Comparison of ENCODE assay signal across 12 mouse cellular contexts in genomic region chr5:111247571-111248265, GRCm38 (mm10).
DNase-seq lines count a peak whose midpoint lies in the region; ATAC-seq and TF ChIP-seq lines count a peak whose summit lies in the region.
"Had no signal": no experiment of that assay in that cellular context is flagged by ENCODE, and none has a peak within 500 bp of the region (broad histone marks: within the 10 kb centered on the region; RNA-seq: fewer than 3 reads in every experiment).

No protein-coding gene starts in this region.

- H3K36me3 ChIP-seq in heart, embryonic 10.5 days: no peaks in the 10 kb centered on the region
- no peaks in the 10 kb centered on the region for H3K36me3 ChIP-seq in heart, embryonic 15.5 days
- H3K36me3 ChIP-seq: hindbrain, embryonic 15.5 days had no signal

- no peak overlapping the region for H3K4me3 ChIP-seq in heart, embryonic 10.5 days
- H3K4me3 ChIP-seq in heart, embryonic 15.5 days: no peak overlapping the region
- H3K4me3 ChIP-seq in cerebellum, adult 2 months (replicated peaks; ENCODE audit: insufficient read depth, low read depth, low read length): no peak overlapping the region
- H3K4me3 ChIP-seq: hindbrain, embryonic 15.5 days had no signal

- peaks cover 9% of the 10 kb centered on the region; the same call in 1 of the 2 replicates for H3K27me3 ChIP-seq in heart, embryonic 10.5 days (ENCODE audit: insufficient read depth, poor library complexity, severe bottlenecking)
- no peaks in the 10 kb centered on the region for H3K27me3 ChIP-seq in heart, embryonic 15.5 days
- no peaks in the 10 kb centered on the region for H3K27me3 ChIP-seq in cerebellum, adult 2 months (ENCODE audit: control insufficient read depth, insufficient read depth, low read length)
- H3K27me3 ChIP-seq: hindbrain, embryonic 15.5 days had no signal

- H3K4me2 ChIP-seq in heart, embryonic 15.5 days: no peak overlapping the region
- H3K4me2 ChIP-seq: hindbrain, embryonic 15.5 days had no signal

- no peak overlapping the region for H3K9ac ChIP-seq in heart, embryonic 15.5 days
- H3K9ac ChIP-seq: hindbrain, embryonic 15.5 days had no signal

- no peak for TF ChIP-seq CTCF in cerebellum, adult 2 months (IDR thresholded peaks at IDR 0.05; ENCODE audit: borderline replicate concordance, insufficient read depth, low read depth, low read length)

- H3K27ac ChIP-seq in heart, embryonic 10.5 days: peak overlapping the region; percentile 3
- 0 out of 2 replicates have a peak overlapping the region, but pooled peaks have one; percentile 9 for H3K27ac ChIP-seq in heart, embryonic 15.5 days
- no peak overlapping the region for H3K27ac ChIP-seq in cerebellum, adult 2 months (ENCODE audit: insufficient read depth, low read length)
- H3K27ac ChIP-seq: hindbrain, embryonic 15.5 days; macrophage had no signal

- H3K4me1 ChIP-seq in heart, embryonic 10.5 days: peaks cover 48% of the 10 kb centered on the region
- peaks cover 29% of the 10 kb centered on the region for H3K4me1 ChIP-seq in heart, embryonic 15.5 days (replicated peaks)
- H3K4me1 ChIP-seq in cerebellum, adult 2 months (ENCODE audit: control insufficient read depth, insufficient read depth, low read length): no peaks in the 10 kb centered on the region

- ATAC-seq in heart, embryonic 15.5 days (replicated peaks; ENCODE audit: insufficient number of reproducible peaks, insufficient read depth, low FRiP score, low read depth): no peak
- ATAC-seq: activated CD4-positive, CD25-positive, alpha-beta regulatory T cell, adult 4 months had no signal

- no peak for DNase-seq in heart, embryonic 10.5 days (ENCODE audit: low spot score)
- no peak for DNase-seq in heart, adult 8-10 months (ENCODE audit: low spot score)
- peak; percentile 32 for DNase-seq in 416B (ENCODE audit: low read depth)
- peak; percentile 56 for DNase-seq in adrenal gland, postnatal 14 days
- no peak for DNase-seq in cerebellum, adult 2 months
- DNase-seq in urinary bladder, adult 18-20 months (ENCODE audit: low spot score in 2 of 2): no peak
- DNase-seq: cerebellum, adult 11-12 months; kidney, postnatal 25 days had no signal

- H3K9me3 ChIP-seq in heart, embryonic 10.5 days: no peaks in the 10 kb centered on the region
- no peaks in the 10 kb centered on the region for H3K9me3 ChIP-seq in heart, embryonic 15.5 days (replicated peaks)
- H3K9me3 ChIP-seq: hindbrain, embryonic 15.5 days had no signal

- no peak for TF ChIP-seq POLR2A in cerebellum, adult 2 months (IDR thresholded peaks at IDR 0.05; ENCODE audit: borderline replicate concordance, insufficient read depth, low read length)

- 54% methylated on average over 10 of the region's 10 CpGs for WGBS in heart, embryonic 10.5 days
- 37% methylated on average over 10 of the region's 10 CpGs for WGBS in heart, embryonic 15.5 days
- WGBS in cerebellum, adult 2 months: 74% methylated on average over 10 of the region's 10 CpGs

Comparison
In these comparisons a context has a peak if more than half of its experiments do, and no peak if none do; other contexts are left out.
1. DNase-seq: peak in 416B (single experiment) and adrenal gland, postnatal 14 days (single experiment); none in heart, embryonic 10.5 days (single experiment), heart, adult 8-10 months (single experiment), cerebellum, adult 2 months (0 of 2) and urinary bladder, adult 18-20 months (0 of 2).